Mouse (Mus musculus) limb, embryonic 11.5 days (tissue): Measurements from ENCODE around the gene Nipbl. TPM values are rescaled to one million over a fixed set of nuclear protein-coding genes. Genes with fewer than 3 reads are reported as not detected.
"Not testable (repeated sequence)": the region's sequence is repeated elsewhere in the genome, so short reads cannot be mapped to it uniquely, and the experiment has no call there.

Experiments used
- ATAC-seq: fragments of 200-750 bp; cut with Nextera tagmentation; 2 replicates; pipeline ENCODE4 v1.8.0; 2017; ENCODE audit warnings: low read depth; ENCODE audit not compliant: insufficient number of reproducible peaks, low FRiP score, low TSS enrichment
- DNase-seq: peaks from one replicate; pipeline ENCODE4 v3.0.0-alpha.2; 2015; ENCODE audit warnings: low spot score
- H3K27ac ChIP-seq: fragments of 300-500 bp; sonication (generic); replicated peaks from 2 replicates; pipeline ENCODE4 v1.5.1; 2014; ENCODE audit warnings: low read depth, mild to moderate bottlenecking, low read length
- H3K27me3 ChIP-seq: fragments of 300-500 bp; sonication (generic); 2 replicates; pipeline ENCODE4 v1.6.1; 2014; ENCODE audit warnings: mild to moderate bottlenecking, low read length, mixed read lengths; ENCODE audit not compliant: control insufficient read depth, insufficient read depth
- H3K36me3 ChIP-seq: fragments of 300-500 bp; sonication (generic); 2 replicates; pipeline ENCODE4 v1.6.1; 2014; ENCODE audit warnings: mild to moderate bottlenecking, low read length, moderate library complexity, mixed read lengths; ENCODE audit not compliant: control insufficient read depth, insufficient read depth
- H3K4me1 ChIP-seq: fragments of 300-500 bp; sonication (generic); 2 replicates; pipeline ENCODE4 v1.6.1; 2014; ENCODE audit warnings: low read length, mixed read lengths; ENCODE audit not compliant: control insufficient read depth, insufficient read depth
- H3K4me2 ChIP-seq: fragments of 300-500 bp; sonication (generic); 2 replicates; pipeline ENCODE4 v1.6.1; 2014; ENCODE audit warnings: low read depth, mild to moderate bottlenecking, moderate library complexity; ENCODE audit not compliant: severe bottlenecking
- H3K4me3 ChIP-seq: fragments of 300-500 bp; sonication (generic); 2 replicates; pipeline ENCODE4 v1.5.1; 2014; ENCODE audit warnings: low read depth, low read length
- H3K9ac ChIP-seq: fragments of 300-500 bp; sonication (generic); 2 replicates; pipeline ENCODE4 v1.6.1; 2014; ENCODE audit warnings: mild to moderate bottlenecking, low read length
- H3K9me3 ChIP-seq: fragments of 300-500 bp; sonication (generic); 2 replicates; pipeline ENCODE4 v1.6.1; 2016; ENCODE audit warnings: low read length; ENCODE audit not compliant: control insufficient read depth
- WGBS: fragments of 180-500 bp; shearing (Covaris S2); extraction: QIAGEN DNeasy Blood & Tissue Kit; methylation state at CpG from one replicate; pipeline ENCODE4 v1.1.7; 2014; 5-methylcytosine and 5-hydroxymethylcytosine counted together
- polyA plus RNA-seq: library from polyadenylated mRNA; unstranded; fragments of >200 nt; fragmentation: Nextera tagmentation; extraction: Ambion mirVana; gene quantifications from 2 replicates; pipeline ENCODE4 v1.2.1, GENCODE M21; 2014

Gene Nipbl
- polyA plus RNA-seq, result 25.6 and 27.1 TPM in 2 replicates

DNA sequence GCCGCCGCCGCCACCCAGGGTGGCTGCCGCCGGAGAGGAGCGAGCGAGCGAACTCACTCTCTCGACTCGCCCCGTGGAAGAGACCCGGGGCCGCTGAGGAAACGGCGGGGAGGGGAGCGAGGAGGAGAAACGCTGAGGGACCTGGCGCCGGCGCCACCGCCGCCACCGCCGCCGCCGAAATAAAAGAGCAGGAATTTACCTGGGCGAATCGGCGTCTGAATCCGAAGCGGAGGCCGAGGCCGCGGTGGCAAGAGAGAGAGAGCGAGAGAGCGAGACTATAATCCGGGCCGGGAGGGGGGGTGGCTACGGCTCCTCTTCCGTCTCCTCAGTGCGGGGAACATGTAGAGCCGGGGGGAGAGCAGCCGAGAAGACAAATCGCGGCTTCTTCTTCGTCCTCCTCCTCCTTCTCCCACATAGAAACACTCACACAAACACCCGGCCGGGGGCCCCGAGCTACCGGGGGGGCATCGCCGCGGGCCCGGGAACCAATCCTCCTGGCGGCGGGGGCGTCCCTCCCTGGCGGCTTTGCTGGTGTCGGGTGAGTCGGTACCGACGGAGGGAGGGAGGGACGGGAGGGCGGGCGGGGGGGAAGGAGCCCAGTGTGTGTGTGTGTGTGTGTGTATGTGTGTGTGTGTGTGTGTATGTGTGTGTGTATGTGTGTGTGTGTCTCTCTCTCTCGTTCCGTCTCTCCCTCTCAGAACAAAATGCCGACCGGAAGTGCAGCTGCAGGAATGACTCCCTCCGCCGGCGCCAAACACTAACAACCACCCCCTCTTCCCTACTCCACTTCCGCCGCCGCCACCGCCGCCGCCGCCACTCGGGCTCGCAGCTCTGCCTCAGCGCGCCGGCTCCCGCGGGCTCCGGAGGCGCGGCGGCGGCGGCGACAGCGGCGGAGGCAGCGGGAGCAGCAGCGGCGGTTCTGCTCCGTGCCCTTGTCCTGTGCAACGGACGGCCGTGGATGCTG, at the start of gene Nipbl:
Gene Nipbl, minus strand, starts transcription at position 538 of the 964 bp plus-strand sequence.
- Histone ChIP-seq H3K4me3 (peak within 1 kb of the TSS; percentile 96), H3K27me3 (no peaks in the 10 kb centered on the region), H3K36me3 (no peaks in the 10 kb centered on the region), H3K9me3 (no peaks in the 10 kb centered on the region), H3K9ac (peak within 1 kb of the TSS; percentile 99), H3K4me1 (peaks cover 11% of the 10 kb centered on the region; the same call in 1 of the 2 replicates), H3K27ac (peak within 1 kb of the TSS; percentile 99), H3K4me2 (peak within 1 kb of the TSS; percentile 95)
- peak; percentile 92 for DNase-seq
- WGBS, result under 1% methylated on average over 70 of the region's 102 CpGs
- ATAC-seq, result peak; percentile 84

DNA sequence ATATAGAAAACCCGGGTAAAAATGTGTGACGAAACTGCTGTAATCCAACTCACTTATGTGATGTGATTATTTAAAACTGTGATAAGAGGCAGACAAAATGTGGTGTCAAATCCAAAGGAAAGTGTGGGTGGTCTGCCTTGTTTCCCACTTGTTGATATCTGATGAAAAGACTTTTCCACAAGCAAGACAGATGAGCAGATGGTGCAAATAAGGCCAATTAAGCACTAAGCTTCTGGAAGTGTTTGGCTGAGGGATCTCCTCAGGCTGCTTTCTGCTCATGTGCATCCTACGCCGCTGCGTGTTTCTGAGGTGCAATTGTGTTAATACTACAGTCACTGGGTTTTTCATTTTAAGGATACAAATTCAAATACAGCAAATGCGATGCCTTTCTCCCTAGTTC, 41.0 kb upstream of the Nipbl start:
- no peak overlapping the region for H3K27ac ChIP-seq
- no peak for ATAC-seq

DNA sequence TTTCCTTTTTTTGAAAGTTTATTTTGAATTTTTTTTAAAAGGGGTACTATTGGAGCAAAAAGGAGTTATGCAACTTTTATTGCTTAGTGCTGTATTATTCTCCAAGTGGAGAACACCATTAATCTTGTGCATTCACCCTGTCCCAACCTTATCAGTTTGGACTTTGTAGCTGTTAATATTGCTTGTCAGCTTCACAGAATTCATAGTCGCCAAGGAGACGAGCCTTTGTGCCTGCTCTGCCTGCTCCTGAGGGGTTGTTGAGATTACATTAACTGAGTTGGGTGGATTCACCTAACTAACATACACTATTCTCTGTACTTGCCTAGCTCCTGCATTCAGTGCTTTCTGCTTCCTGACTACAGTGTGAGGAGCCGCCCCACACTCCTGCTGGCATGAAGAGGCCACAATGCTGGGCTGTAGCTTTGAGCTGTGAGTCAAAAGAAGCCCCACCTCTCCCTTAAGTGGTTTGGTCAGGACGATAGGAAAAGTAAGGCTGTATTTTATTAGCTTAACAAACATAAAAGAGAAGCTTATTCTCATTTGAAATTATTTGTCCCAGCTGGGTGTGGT, 24.8 kb upstream of the Nipbl start:
- 64% methylated on average over 4 of the region's 4 CpGs for WGBS
- Histone ChIP-seq H3K4me2 (no peak overlapping the region), H3K27ac (no peak overlapping the region), H3K9ac (no peak overlapping the region), H3K9me3 (no peaks in the 10 kb centered on the region), H3K36me3 (no peaks in the 10 kb centered on the region), H3K4me3 (no peak overlapping the region), H3K4me1 (no peaks in the 10 kb centered on the region), H3K27me3 (no peaks in the 10 kb centered on the region)
- DNase-seq (no peak), ATAC-seq (no peak)

More for the DNA sequence above, 41.0 kb upstream of the Nipbl start:
- Histone ChIP-seq H3K27me3 (no peaks in the 10 kb centered on the region), H3K4me1 (no peaks in the 10 kb centered on the region), H3K9me3 (no peaks in the 10 kb centered on the region), H3K36me3 (no peaks in the 10 kb centered on the region), H3K4me2 (no peak overlapping the region), H3K9ac (no peak overlapping the region), H3K4me3 (no peak overlapping the region)
- 90% methylated on average over 6 of the region's 6 CpGs for WGBS
- DNase-seq, result no peak

DNA sequence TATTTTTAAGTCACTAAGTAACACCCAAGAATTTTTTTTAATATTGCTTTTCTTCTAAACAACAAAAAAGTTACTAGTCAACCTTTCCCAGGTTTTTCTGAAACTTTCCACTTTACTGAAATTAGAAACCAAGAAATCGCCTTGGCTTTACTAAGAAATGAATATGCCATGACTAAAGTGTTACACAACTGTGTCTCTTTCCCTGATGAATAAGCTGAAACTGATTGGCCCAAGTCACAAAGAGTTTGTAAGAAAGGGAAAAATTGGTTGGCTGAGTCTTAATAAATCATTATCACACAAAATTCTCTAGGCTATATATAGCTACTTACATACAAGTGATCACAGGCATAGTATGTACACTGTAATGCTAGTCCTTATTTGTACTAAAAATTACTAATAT, 19.3 kb upstream of the Nipbl start:
- Histone ChIP-seq H3K4me1 (no peaks in the 10 kb centered on the region), H3K9ac (no peak overlapping the region), H3K36me3 (no peaks in the 10 kb centered on the region), H3K4me3 (no peak overlapping the region), H3K27ac (no peak overlapping the region), H3K4me2 (no peak overlapping the region), H3K9me3 (no peaks in the 10 kb centered on the region), H3K27me3 (no peaks in the 10 kb centered on the region)
- 93% methylated on average over 1 of the region's 1 CpGs for WGBS
- DNase-seq (no peak), ATAC-seq (no peak)

DNA sequence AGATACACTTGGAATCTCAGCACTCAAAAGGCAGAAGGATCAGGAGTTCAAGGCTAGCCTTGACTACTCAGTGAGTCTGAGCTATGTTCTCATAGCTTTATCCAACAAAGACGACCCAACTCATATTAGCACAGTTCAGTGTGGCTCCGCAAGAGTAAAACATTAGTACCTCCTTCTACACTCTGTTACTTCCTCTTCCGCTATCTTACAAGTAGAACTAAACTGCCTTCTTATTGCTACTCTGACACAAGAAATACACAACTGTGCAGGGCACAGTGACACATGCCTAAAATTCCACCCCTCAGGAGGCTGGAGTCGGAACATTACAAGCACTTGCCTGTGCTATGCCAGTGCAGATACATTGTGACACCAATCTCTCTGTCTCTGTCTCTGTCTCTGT, 18.5 kb upstream of the Nipbl start:
- H3K4me1 ChIP-seq, result no peaks in the 10 kb centered on the region
- no peak overlapping the region for H3K27ac ChIP-seq
- H3K27me3 ChIP-seq, result no peaks in the 10 kb centered on the region
- no peak overlapping the region for H3K4me3 ChIP-seq
- no peak overlapping the region for H3K9ac ChIP-seq
- 94% methylated on average over 4 of the region's 4 CpGs for WGBS
- ATAC-seq (no peak), DNase-seq (no peak)
- no peaks in the 10 kb centered on the region for H3K9me3 ChIP-seq
- H3K36me3 ChIP-seq, result no peaks in the 10 kb centered on the region
- H3K4me2 ChIP-seq, result no peak overlapping the region

DNA sequence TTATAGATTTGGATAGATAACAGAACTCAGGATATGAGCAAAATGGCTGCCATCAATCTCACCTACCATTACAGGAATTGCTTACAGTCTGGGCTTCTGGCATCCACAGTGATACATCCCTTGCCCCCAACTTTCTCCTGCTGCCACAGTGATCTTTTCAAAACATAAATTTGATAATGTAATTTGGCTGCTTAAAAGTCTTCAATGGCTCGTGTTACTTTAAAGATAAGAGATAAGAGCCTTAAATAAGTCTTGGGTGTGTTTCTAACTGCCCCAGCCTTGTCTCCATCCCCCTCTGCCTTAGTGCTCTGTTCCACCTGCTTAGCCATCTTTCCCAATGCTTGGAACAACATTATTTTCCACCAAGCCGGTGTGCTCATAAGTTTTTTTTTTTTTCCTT, 16.6 kb upstream of the Nipbl start:
- no peak overlapping the region for H3K9ac ChIP-seq
- 78% methylated on average over 2 of the region's 2 CpGs for WGBS
- no peak overlapping the region for H3K4me3 ChIP-seq
- H3K9me3 ChIP-seq, result no peaks in the 10 kb centered on the region
- no peak for ATAC-seq
- DNase-seq, result no peak
- H3K36me3 ChIP-seq, result no peaks in the 10 kb centered on the region
- H3K27ac ChIP-seq, result no peak overlapping the region
- no peaks in the 10 kb centered on the region for H3K27me3 ChIP-seq
- H3K4me2 ChIP-seq, result no peak overlapping the region
- H3K4me1 ChIP-seq, result no peaks in the 10 kb centered on the region

DNA sequence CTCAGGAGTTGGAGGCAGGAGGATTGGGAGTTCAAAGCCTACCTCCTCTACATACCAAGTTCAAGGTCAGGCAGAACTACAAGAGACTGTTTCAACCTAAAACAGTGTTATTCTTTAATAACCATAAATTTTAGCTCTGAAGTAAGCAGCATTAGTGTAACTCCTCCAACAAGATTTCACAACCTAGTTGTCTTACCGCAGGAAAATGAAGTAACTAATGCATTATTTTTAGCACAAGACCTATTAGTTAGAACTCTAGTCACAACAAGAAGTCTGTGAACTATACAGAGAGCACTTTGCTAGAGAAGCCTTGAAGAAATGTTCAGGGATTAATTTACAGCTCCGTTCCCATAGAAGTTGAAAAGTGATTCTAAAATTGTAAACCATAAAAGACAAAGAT, 15.7 kb upstream of the Nipbl start:
- no peak overlapping the region for H3K9ac ChIP-seq
- H3K4me2 ChIP-seq, result no peak overlapping the region
- no peak for ATAC-seq
- H3K27me3 ChIP-seq, result no peaks in the 10 kb centered on the region
- no peaks in the 10 kb centered on the region for H3K36me3 ChIP-seq
- H3K4me3 ChIP-seq, result no peak overlapping the region
- no peak overlapping the region for H3K27ac ChIP-seq
- DNase-seq, result no peak
- no peaks in the 10 kb centered on the region for H3K4me1 ChIP-seq
- H3K9me3 ChIP-seq, result no peaks in the 10 kb centered on the region
- 89% methylated on average over 2 of the region's 2 CpGs for WGBS

DNA sequence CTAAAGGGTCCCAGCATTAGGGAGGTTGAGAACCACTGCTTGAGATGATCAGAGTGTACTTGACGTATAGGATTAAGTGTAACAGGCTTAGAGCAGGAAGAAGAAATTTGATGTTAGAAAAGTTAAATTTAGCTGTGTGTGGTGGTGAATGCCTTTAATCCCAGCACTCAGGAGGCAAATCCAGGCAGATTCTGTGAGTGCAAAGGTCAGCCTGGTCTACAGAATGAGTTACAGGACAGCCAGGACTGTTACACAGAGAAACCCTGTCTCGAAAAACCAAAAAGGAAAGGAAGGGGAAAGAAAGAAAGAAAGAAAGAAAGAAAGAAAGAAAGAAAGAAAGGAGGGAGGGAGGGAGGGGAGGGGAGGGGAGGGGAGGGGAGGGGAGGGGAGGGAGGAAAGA, 12.0 kb upstream of the Nipbl start:
- 76% methylated on average over 1 of the region's 2 CpGs for WGBS
- not testable (repeated sequence) for H3K4me3 ChIP-seq, DNase-seq, H3K4me1 ChIP-seq, ATAC-seq, H3K4me2 ChIP-seq, H3K27ac ChIP-seq, H3K36me3 ChIP-seq, H3K9me3 ChIP-seq, H3K27me3 ChIP-seq, H3K9ac ChIP-seq
